Mouse (Mus musculus) myocyte (in vitro differentiated cells): Measurements from ENCODE around the gene Ddost. TPM values are rescaled to one million over a fixed set of nuclear protein-coding genes. Genes with fewer than 3 reads are reported as not detected.
A peak's percentile ranks its signal among the peaks of the same experiment; 100 is the strongest.
"Not testable (repeated sequence)": the region's sequence is repeated elsewhere in the genome, so short reads cannot be mapped to it uniquely, and the experiment has no call there.

ENCODE experiments used
- H3K27me3 ChIP-seq: one replicate; pipeline ENCODE4 v1.6.1; 2011; ENCODE audit not compliant: control insufficient read depth, insufficient read depth, insufficient read length
- H3K36me3 ChIP-seq: one replicate; pipeline ENCODE4 v1.6.1; 2011; ENCODE audit not compliant: control insufficient read depth, insufficient read depth
- H3K4me2 ChIP-seq: one replicate; pipeline ENCODE4 v1.6.1; 2011; ENCODE audit warnings: low read depth, control low read depth
- H3K4me3 ChIP-seq: one replicate; pipeline ENCODE4 v1.5.1; 2011; ENCODE audit warnings: mild to moderate bottlenecking, control low read depth, moderate library complexity
- H3K79me2 ChIP-seq: one replicate; pipeline ENCODE4 v1.6.1; 2011; ENCODE audit not compliant: control insufficient read depth, insufficient read depth
- H3ac ChIP-seq: one replicate; pipeline ENCODE4 v1.6.1; 2011; ENCODE audit not compliant: control insufficient read depth, insufficient read length
- CEBPB ChIP-seq: IDR thresholded peaks from 2 replicates; pipeline ENCODE4 v1.6.1; 2011; ENCODE audit warnings: mild to moderate bottlenecking, moderate library complexity; ENCODE audit not compliant: poor library complexity, insufficient read depth, severe bottlenecking
- E2F4 ChIP-seq: IDR thresholded peaks from one replicate; pipeline ENCODE4 v1.6.1; 2011; ENCODE audit warnings: mild to moderate bottlenecking, control low read depth, moderate library complexity; ENCODE audit not compliant: insufficient read depth
- MAX ChIP-seq: IDR thresholded peaks from one replicate; pipeline ENCODE4 v1.6.1; 2011; ENCODE audit warnings: low read depth, mild to moderate bottlenecking, control low read depth
- MYOD1 ChIP-seq, 3 experiments: IDR thresholded peaks; one replicate each; pipeline ENCODE4 v1.6.1; 2011; ENCODE audit warnings: control low read depth in 2 of 3, low read depth in 2 of 3, mild to moderate bottlenecking in 2 of 3, moderate library complexity in 1 of 3; ENCODE audit not compliant: insufficient read length in 2 of 3, control insufficient read depth in 1 of 3
- MYOG ChIP-seq, 3 experiments: IDR thresholded peaks; one replicate each; pipeline ENCODE4 v1.6.1; 2011; ENCODE audit warnings: control low read depth in 2 of 3, low read depth in 2 of 3, mild to moderate bottlenecking in 2 of 3; ENCODE audit not compliant: insufficient read length in 2 of 3, control insufficient read depth in 1 of 3, insufficient read depth in 1 of 3
- POLR2A ChIP-seq: IDR thresholded peaks from one replicate; pipeline ENCODE4 v1.6.1; 2011; ENCODE audit warnings: low read depth, mild to moderate bottlenecking, control low read depth, moderate library complexity; ENCODE audit not compliant: insufficient read length
- POLR2AphosphoS2 ChIP-seq: IDR thresholded peaks from one replicate; pipeline ENCODE4 v1.6.1; 2011; ENCODE audit warnings: low read depth, control low read depth; ENCODE audit not compliant: insufficient read length
- REST ChIP-seq: IDR thresholded peaks from one replicate; pipeline ENCODE4 v1.6.1; 2011; ENCODE audit warnings: mild to moderate bottlenecking, control low read depth, moderate library complexity; ENCODE audit not compliant: insufficient read depth, insufficient read length
- SRF ChIP-seq: IDR thresholded peaks from one replicate; pipeline ENCODE4 v1.6.1; 2011; ENCODE audit warnings: low read depth; ENCODE audit not compliant: control insufficient read depth, insufficient read length
- TCF12 ChIP-seq: IDR thresholded peaks from one replicate; pipeline ENCODE4 v1.6.1; 2011; ENCODE audit warnings: mild to moderate bottlenecking, control low read depth; ENCODE audit not compliant: poor library complexity, insufficient read depth, severe bottlenecking
- TCF3 ChIP-seq: IDR thresholded peaks from one replicate; pipeline ENCODE4 v1.6.1; 2011; ENCODE audit warnings: low read depth, control low read depth; ENCODE audit not compliant: insufficient read length
- USF1 ChIP-seq: IDR thresholded peaks from one replicate; pipeline ENCODE4 v1.6.1; 2011; ENCODE audit warnings: low read depth, mild to moderate bottlenecking, control low read depth, moderate library complexity
- polyA plus RNA-seq: library from polyadenylated mRNA; unstranded; fragments of >200 nt; fragmentation: generic; extraction: Trizol; gene quantifications from one replicate; pipeline ENCODE4 v1.2.1, GENCODE M21; 2012; ENCODE audit warnings: missing spikeins

Ddost gene
- polyA plus RNA-seq, 1 experiment, result 162 TPM

DNA sequence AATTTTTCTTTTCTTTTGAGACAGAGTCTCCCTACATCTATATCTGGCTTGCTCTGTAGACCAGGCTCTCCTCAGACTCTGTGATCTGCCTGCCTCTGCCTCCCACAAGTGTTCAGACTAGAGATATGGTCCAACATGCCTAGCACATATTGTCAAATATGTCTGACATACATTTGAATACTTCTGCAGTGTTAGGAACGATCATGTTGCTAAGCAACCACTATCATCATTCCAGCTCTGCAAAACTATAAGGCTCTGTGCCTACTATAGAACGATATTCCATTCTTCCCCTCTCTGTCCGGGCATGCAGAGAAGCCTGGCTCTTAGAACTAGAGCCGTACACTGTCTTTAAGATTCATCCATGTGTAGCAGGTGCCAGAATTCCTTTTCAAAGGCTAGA lies 18.2 kb downstream of the Ddost start:
- TF ChIP-seq E2F4 (no peak), CEBPB (no peak), MYOG (IDR thresholded peaks at IDR 0.05; ENCODE audit: control insufficient read depth in 1 of 3, insufficient read depth in 1 of 3, insufficient read length in 2 of 3, low read depth in 2 of 3) (no peak), POLR2A (no peak), SRF (no peak), REST (no peak), POLR2AphosphoS2 (no peak), MAX (no peak), MYOD1 (IDR thresholded peaks at IDR 0.05; ENCODE audit: control insufficient read depth in 1 of 3, insufficient read length in 2 of 3, low read depth in 2 of 3) (no peak), USF1 (no peak), TCF3 (no peak), TCF12 (no peak)
- Histone ChIP-seq H3K36me3 (no peaks in the 10 kb centered on the region), H3K79me2 (no peaks in the 10 kb centered on the region), H3K27me3 (no peaks in the 10 kb centered on the region), H3K4me3 (no peak overlapping the region), H3K4me2 (no peak overlapping the region), H3ac (no peak overlapping the region)

GRCm38 (mm10) chr4:138323753-138324152 lies 19.2 kb downstream of the Ddost start:
- no peak overlapping the region for H3K4me3 ChIP-seq
- peak overlapping the region; percentile 41 for H3K4me2 ChIP-seq
- no peaks in the 10 kb centered on the region for H3K27me3 ChIP-seq
- H3K36me3 ChIP-seq, result no peaks in the 10 kb centered on the region
- no peaks in the 10 kb centered on the region for H3K79me2 ChIP-seq
- TF ChIP-seq USF1 (no peak), CEBPB (no peak)
- no peak overlapping the region for H3ac ChIP-seq

- H3K4me2 ChIP-seq, result peak overlapping the region; percentile 42
- no peaks in the 10 kb centered on the region for H3K36me3 ChIP-seq
- no peak overlapping the region for H3K4me3 ChIP-seq
- H3ac ChIP-seq, result no peak overlapping the region
- no peak for TF ChIP-seq MYOD1 (IDR thresholded peaks at IDR 0.05; ENCODE audit: control insufficient read depth in 1 of 3, insufficient read length in 2 of 3, low read depth in 2 of 3)
- TF ChIP-seq POLR2A, result no peak
- TF ChIP-seq E2F4, result no peak
- TF ChIP-seq TCF12, result no peak
- no peak for TF ChIP-seq POLR2AphosphoS2
- no peak for TF ChIP-seq REST
- TF ChIP-seq TCF3, result no peak
- TF ChIP-seq SRF, result no peak
- TF ChIP-seq MYOG (IDR thresholded peaks at IDR 0.05; ENCODE audit: control insufficient read depth in 1 of 3, insufficient read depth in 1 of 3, insufficient read length in 2 of 3, low read depth in 2 of 3), result no peak
- TF ChIP-seq CEBPB, result no peak
- no peak for TF ChIP-seq USF1
- TF ChIP-seq MAX, result no peak
- no peaks in the 10 kb centered on the region for H3K79me2 ChIP-seq
- H3K27me3 ChIP-seq, result no peaks in the 10 kb centered on the region
These were observed 19.9 kb downstream of the Ddost start for GRCm38 (mm10) chr4:138324451-138324850.

GRCm38 (mm10) chr4:138325466-138326076 lies 21.0 kb downstream of the Ddost start:
- Histone ChIP-seq H3K36me3 (no peaks in the 10 kb centered on the region), H3K27me3 (no peaks in the 10 kb centered on the region), H3K79me2 (no peaks in the 10 kb centered on the region), H3ac (peak overlapping the region; percentile 21), H3K4me3 (peak overlapping the region; percentile 23), H3K4me2 (peak overlapping the region; percentile 69)
- no peak for TF ChIP-seq TCF3
- peak in 1 of 3 experiments; percentile 16 for TF ChIP-seq MYOG (IDR thresholded peaks at IDR 0.05; ENCODE audit: control insufficient read depth in 1 of 3, insufficient read depth in 1 of 3, insufficient read length in 2 of 3, low read depth in 2 of 3)
- no peak for TF ChIP-seq MYOD1 (IDR thresholded peaks at IDR 0.05; ENCODE audit: control insufficient read depth in 1 of 3, insufficient read length in 2 of 3, low read depth in 2 of 3)
- no peak for TF ChIP-seq REST
- peak; percentile 58 for TF ChIP-seq POLR2AphosphoS2
- TF ChIP-seq POLR2A, result peak; percentile 67

DNA sequence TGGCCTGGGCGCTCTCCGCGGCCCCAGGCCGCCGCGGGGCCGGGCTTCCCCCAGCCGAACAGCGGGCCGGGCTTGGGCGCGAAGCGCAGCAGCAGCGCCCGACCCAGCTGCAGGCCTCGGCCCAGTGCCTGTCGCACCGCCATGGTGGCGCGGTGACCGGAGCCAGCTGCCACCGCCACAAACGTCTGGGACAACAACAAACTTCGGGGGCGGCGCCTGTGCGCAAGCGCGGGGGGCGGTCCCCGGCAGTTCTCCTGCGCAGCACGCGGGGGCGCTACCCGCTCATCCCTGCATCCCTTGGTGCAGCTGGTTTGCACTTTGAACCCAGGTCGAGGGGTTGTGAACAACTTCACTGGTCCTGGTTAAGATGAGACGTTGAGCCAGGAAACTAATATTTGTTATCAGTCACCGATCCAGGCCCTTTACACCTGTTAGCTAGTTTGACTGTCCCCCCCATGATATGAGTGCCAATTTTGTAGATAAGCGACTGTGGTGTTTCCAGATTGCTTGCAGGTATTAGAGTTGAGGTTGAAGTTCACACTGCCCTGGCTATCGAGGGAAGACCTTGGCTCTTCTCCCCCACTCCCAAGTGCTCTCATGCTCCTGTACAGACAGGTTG lies 21.7 kb downstream of the Ddost start, which contains the start of gene Pink1:
Gene Pink1 (minus strand): TSS at position 231 of the 619 bp plus-strand sequence.
- H3K36me3 ChIP-seq, result no peaks in the 10 kb centered on the region
- peak within 1 kb of the TSS; percentile 21 for H3ac ChIP-seq
- no peaks in the 10 kb centered on the region for H3K27me3 ChIP-seq
- TF ChIP-seq TCF3 (peak; percentile 54), MYOD1 (IDR thresholded peaks at IDR 0.05; ENCODE audit: control insufficient read depth in 1 of 3, insufficient read length in 2 of 3, low read depth in 2 of 3) (peak in 2 of 3 experiments; percentile 53 to 75), USF1 (no peak), MYOG (IDR thresholded peaks at IDR 0.05; ENCODE audit: control insufficient read depth in 1 of 3, insufficient read depth in 1 of 3, insufficient read length in 2 of 3, low read depth in 2 of 3) (peak; percentile 15 to 86 (median 79)), POLR2A (peak; percentile 70), TCF12 (no peak), SRF (no peak), POLR2AphosphoS2 (peak; percentile 80), E2F4 (peak; percentile 18)
- H3K4me2 ChIP-seq, result peak within 1 kb of the TSS; percentile 69
- H3K4me3 ChIP-seq, result peak within 1 kb of the TSS; percentile 23
- no peaks in the 10 kb centered on the region for H3K79me2 ChIP-seq

GRCm38 (mm10) chr4:138327155-138327554 lies 22.6 kb downstream of the Ddost start:
- H3K27me3 ChIP-seq, H3ac ChIP-seq, H3K4me2 ChIP-seq, H3K36me3 ChIP-seq, H3K4me3 ChIP-seq, H3K79me2 ChIP-seq: not testable (repeated sequence)
